Mouse (Mus musculus) thymus, adult 2 months (tissue): ENCODE data around the gene Ptpn1.

ENCODE experiments used
- CTCF ChIP-seq: fragments of 200-500 bp; IDR thresholded peaks from 2 replicates; pipeline ENCODE4 v1.5.1; 2012; ENCODE audit warnings: mild to moderate bottlenecking, control low read depth, low read length, moderate library complexity, borderline replicate concordance; ENCODE audit not compliant: control insufficient read depth, poor library complexity, insufficient read depth; ENCODE audit errors: extremely low read depth
- POLR2A ChIP-seq: fragments of 200-500 bp; IDR thresholded peaks from 2 replicates; pipeline ENCODE4 v1.6.1; 2012; ENCODE audit warnings: mild to moderate bottlenecking, low read length, control low read depth, moderate library complexity; ENCODE audit not compliant: control insufficient read depth, poor library complexity, insufficient read depth; ENCODE audit errors: extremely low read depth

DNA sequence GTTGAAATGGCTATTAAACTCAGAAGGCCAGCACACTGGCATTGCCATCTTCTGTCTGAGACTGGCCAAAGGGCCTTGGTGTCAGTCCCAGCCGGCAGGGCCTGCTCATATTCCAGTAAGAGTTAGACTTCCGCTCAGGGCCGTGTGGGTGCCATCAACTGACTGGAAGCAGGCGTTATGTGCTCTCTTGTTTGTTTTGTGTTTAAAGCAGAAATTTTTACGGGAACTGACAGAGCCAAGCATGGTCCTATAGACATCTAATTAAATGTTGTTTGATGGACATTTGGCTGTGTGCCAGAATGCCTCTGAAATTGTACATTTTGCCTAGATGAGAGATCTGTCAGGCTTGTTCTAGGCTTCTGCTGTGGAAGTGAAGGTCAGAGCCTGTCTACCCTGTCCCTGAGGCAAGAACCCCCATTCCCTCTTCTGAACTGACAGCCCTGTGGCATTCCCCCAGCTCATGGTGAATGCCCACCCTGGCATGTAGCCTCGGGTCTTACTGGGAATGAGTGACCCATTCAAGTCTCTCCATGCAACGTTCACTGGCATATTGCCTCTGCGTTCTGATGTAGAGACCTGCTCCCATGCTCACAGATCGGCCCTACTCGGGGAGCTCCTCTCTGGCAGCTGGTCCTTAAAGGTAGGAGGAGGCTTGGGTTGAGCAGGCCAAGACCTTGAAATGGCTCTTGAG, 38.1 kb downstream of the Ptpn1 start:
- no peak for TF ChIP-seq CTCF
- TF ChIP-seq POLR2A, result no peak
